Mouse (Mus musculus) heart, postnatal 0 days (tissue): ENCODE results near the gene St3gal3. TPM values are rescaled to one million over a fixed set of nuclear protein-coding genes. Genes with fewer than 3 reads are reported as not detected.
A peak's percentile ranks its signal among the peaks of the same experiment; 100 is the strongest.

Experiments
- ATAC-seq: fragments of 200-750 bp; cut with Nextera tagmentation; 2 replicates; pipeline ENCODE4 v1.8.0; 2017; ENCODE audit warnings: low read depth, moderate number of reproducible peaks, moderate library complexity; ENCODE audit not compliant: insufficient read depth
- DNase-seq: peaks from one replicate; pipeline ENCODE4 v3.0.0-alpha.2; 2016; ENCODE audit warnings: low spot score
- H3K27ac ChIP-seq: fragments of 300-500 bp; sonication (generic); 2 replicates; pipeline ENCODE4 v1.5.1; 2014; ENCODE audit warnings: low read depth, mild to moderate bottlenecking
- H3K27me3 ChIP-seq: fragments of 300-500 bp; sonication (generic); 2 replicates; pipeline ENCODE4 v1.6.1; 2014; ENCODE audit warnings: low read length, mixed read lengths; ENCODE audit not compliant: control insufficient read depth, insufficient read depth
- H3K36me3 ChIP-seq: fragments of 300-500 bp; sonication (generic); replicated peaks from 2 replicates; pipeline ENCODE4 v1.6.1; 2014; ENCODE audit warnings: low read length, mixed read lengths; ENCODE audit not compliant: control insufficient read depth, insufficient read depth
- H3K4me1 ChIP-seq: fragments of 300-500 bp; sonication (generic); 2 replicates; pipeline ENCODE4 v1.6.1; 2014; ENCODE audit warnings: antibody characterized with exemption; ENCODE audit not compliant: control insufficient read depth, insufficient read depth
- H3K4me2 ChIP-seq: fragments of 300-500 bp; sonication (generic); 2 replicates; pipeline ENCODE4 v1.6.1; 2014; ENCODE audit warnings: low read depth, mild to moderate bottlenecking, low read length, moderate library complexity
- H3K4me3 ChIP-seq: fragments of 300-500 bp; sonication (generic); 2 replicates; pipeline ENCODE4 v1.5.1; 2014; ENCODE audit warnings: low read depth, low read length
- H3K9ac ChIP-seq: fragments of 300-500 bp; sonication (generic); replicated peaks from 2 replicates; pipeline ENCODE4 v1.6.1; 2014; ENCODE audit warnings: low read depth, low read length, mixed read lengths
- H3K9me3 ChIP-seq: fragments of 300-500 bp; sonication (generic); replicated peaks from 2 replicates; pipeline ENCODE4 v1.6.1; 2016; ENCODE audit warnings: low read length; ENCODE audit not compliant: control insufficient read depth
- CTCF ChIP-seq: IDR thresholded peaks from 2 replicates; pipeline ENCODE4 v1.5.1; 2016; ENCODE audit warnings: antibody characterized with exemption, control low read depth, low read depth
- EP300 ChIP-seq: IDR thresholded peaks from 2 replicates; pipeline ENCODE4 v1.6.1; 2016; ENCODE audit warnings: antibody characterized with exemption, low read depth
- WGBS: fragments of 180-500 bp; shearing (Covaris S2); extraction: QIAGEN DNeasy Blood & Tissue Kit; methylation state at CpG from one replicate; pipeline ENCODE4 v1.1.7; 2014; 5-methylcytosine and 5-hydroxymethylcytosine counted together
- polyA plus RNA-seq: library from polyadenylated mRNA; unstranded; fragments of >200 nt; fragmentation: Nextera tagmentation; extraction: Ambion mirVana; gene quantifications from 2 replicates; pipeline ENCODE4 v1.2.1, GENCODE M21; 2015
- total RNA-seq: library from RNA; depleted of rRNA; stranded (reverse); fragments of >200 nt; gene quantifications from 2 replicates; pipeline ENCODE4 v1.2.3, GENCODE M21; 2014; ENCODE audit warnings: low replicate concordance

St3gal3 gene
- total and polyA plus RNA-seq, 2 experiments from 2014 or later: 8.2 to 44.5 TPM

GRCm38 (mm10) chr4:118078576-118078975 lies 56.1 kb downstream of the St3gal3 start:
- no peaks in the 10 kb centered on the region for H3K27me3 ChIP-seq
- H3K9me3 ChIP-seq: no peaks in the 10 kb centered on the region
- TF ChIP-seq CTCF: no peak
- no peak for TF ChIP-seq EP300
- H3K4me1 ChIP-seq: no peaks in the 10 kb centered on the region
- 93% methylated on average over 9 of the region's 9 CpGs for WGBS
- no peak overlapping the region for H3K4me3 ChIP-seq
- H3K9ac ChIP-seq: no peak overlapping the region
- no peak overlapping the region for H3K4me2 ChIP-seq
- no peaks in the 10 kb centered on the region for H3K36me3 ChIP-seq
- no peak for ATAC-seq
- no peak overlapping the region for H3K27ac ChIP-seq
- DNase-seq: no peak

GRCm38 (mm10) chr4:118077293-118077752 lies 57.4 kb downstream of the St3gal3 start:
- TF ChIP-seq CTCF (no peak), EP300 (no peak)
- H3K9ac ChIP-seq: no peak overlapping the region
- no peak overlapping the region for H3K27ac ChIP-seq
- no peak for ATAC-seq
- no peaks in the 10 kb centered on the region for H3K27me3 ChIP-seq
- H3K9me3 ChIP-seq: no peaks in the 10 kb centered on the region
- no peak overlapping the region for H3K4me2 ChIP-seq
- no peaks in the 10 kb centered on the region for H3K36me3 ChIP-seq
- DNase-seq: no peak
- H3K4me1 ChIP-seq: no peaks in the 10 kb centered on the region
- WGBS: 59% methylated on average over 12 of the region's 12 CpGs
- no peak overlapping the region for H3K4me3 ChIP-seq

GRCm38 (mm10) chr4:118076648-118077047 lies 58.1 kb downstream of the St3gal3 start:
- no peak overlapping the region for H3K27ac ChIP-seq
- no peak overlapping the region for H3K4me3 ChIP-seq
- no peaks in the 10 kb centered on the region for H3K36me3 ChIP-seq
- DNase-seq: no peak
- no peak for ATAC-seq
- no peak overlapping the region for H3K4me2 ChIP-seq
- no peaks in the 10 kb centered on the region for H3K9me3 ChIP-seq
- 81% methylated on average over 1 of the region's 1 CpGs for WGBS
- no peak overlapping the region for H3K9ac ChIP-seq
- TF ChIP-seq EP300 (no peak), CTCF (no peak)
- H3K4me1 ChIP-seq: no peaks in the 10 kb centered on the region
- no peaks in the 10 kb centered on the region for H3K27me3 ChIP-seq

DNA sequence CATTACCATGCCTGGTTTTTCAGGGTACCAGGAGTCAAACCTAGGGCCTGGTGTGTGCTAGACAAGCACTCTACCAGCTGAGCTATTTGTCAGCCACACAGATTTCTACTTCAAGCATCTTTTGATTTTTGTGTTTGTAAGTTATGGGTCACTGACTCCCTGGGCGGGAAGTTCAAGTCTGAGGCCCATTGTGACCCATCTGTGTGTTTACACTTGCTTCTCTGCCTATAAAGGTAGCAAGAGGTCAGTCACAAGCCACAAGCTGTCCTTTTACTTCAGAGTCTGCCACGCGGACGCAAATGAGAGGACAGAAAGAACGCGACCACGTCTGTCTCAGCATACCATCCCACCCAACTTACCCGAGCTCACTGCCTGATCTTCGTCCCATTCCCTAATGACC lies 59.4 kb downstream of the St3gal3 start:
- TF ChIP-seq EP300 (no peak), CTCF (no peak)
- no peaks in the 10 kb centered on the region for H3K36me3 ChIP-seq
- 93% methylated on average over 9 of the region's 9 CpGs for WGBS
- DNase-seq: no peak
- no peak overlapping the region for H3K4me2 ChIP-seq
- no peak overlapping the region for H3K9ac ChIP-seq
- no peak overlapping the region for H3K4me3 ChIP-seq
- H3K27ac ChIP-seq: no peak overlapping the region
- no peaks in the 10 kb centered on the region for H3K9me3 ChIP-seq
- ATAC-seq: no peak
- H3K4me1 ChIP-seq: no peaks in the 10 kb centered on the region
- H3K27me3 ChIP-seq: no peaks in the 10 kb centered on the region

GRCm38 (mm10) chr4:118074236-118074635 lies 60.5 kb downstream of the St3gal3 start:
- TF ChIP-seq EP300 (no peak), CTCF (peak; percentile 14; the same call in 1 of the 2 replicates)
- no peak overlapping the region for H3K27ac ChIP-seq
- H3K9ac ChIP-seq: no peak overlapping the region
- no peak overlapping the region for H3K4me2 ChIP-seq
- H3K9me3 ChIP-seq: no peaks in the 10 kb centered on the region
- DNase-seq (no peak), ATAC-seq (no peak)
- WGBS: 84% methylated on average over 4 of the region's 4 CpGs
- H3K4me3 ChIP-seq: no peak overlapping the region
- H3K36me3 ChIP-seq: no peaks in the 10 kb centered on the region
- H3K27me3 ChIP-seq: no peaks in the 10 kb centered on the region
- no peaks in the 10 kb centered on the region for H3K4me1 ChIP-seq

GRCm38 (mm10) chr4:118073128-118073527 lies 61.6 kb downstream of the St3gal3 start:
- Histone ChIP-seq H3K4me3 (no peak overlapping the region), H3K27me3 (no peaks in the 10 kb centered on the region), H3K9me3 (no peaks in the 10 kb centered on the region), H3K9ac (no peak overlapping the region), H3K36me3 (no peaks in the 10 kb centered on the region), H3K27ac (no peak overlapping the region), H3K4me1 (no peaks in the 10 kb centered on the region), H3K4me2 (no peak overlapping the region)
- no peak for DNase-seq
- no peak for TF ChIP-seq EP300
- no peak for TF ChIP-seq CTCF
- WGBS: 91% methylated on average over 6 of the region's 6 CpGs
- no peak for ATAC-seq
